Mouse (Mus musculus) testis, adult 2 months (tissue): ENCODE data around the gene Tcta.

Source experiments
- CTCF ChIP-seq: fragments of 200-500 bp; IDR thresholded peaks from 2 replicates; pipeline ENCODE4 v1.5.1; 2012; ENCODE audit warnings: low read depth, mild to moderate bottlenecking, inconsistent platforms, low read length, moderate library complexity; ENCODE audit not compliant: control insufficient read depth, insufficient read depth, insufficient replicate concordance
- POLR2A ChIP-seq: fragments of 200-500 bp; IDR thresholded peaks from 2 replicates; pipeline ENCODE4 v1.6.1; 2012; ENCODE audit warnings: low read depth, mild to moderate bottlenecking, inconsistent platforms, low read length, moderate library complexity; ENCODE audit not compliant: control insufficient read depth

GRCm38 (mm10) chr9:108341139-108341475 is 35.1 kb upstream of the Tcta start:
- TF ChIP-seq CTCF (no peak), POLR2A (no peak)
